Mouse (Mus musculus) frontal cortex, postnatal 25 days (tissue): ENCODE results near the gene Dmbt1.
A peak's percentile ranks its signal among the peaks of the same experiment; 100 is the strongest.
"Not testable (repeated sequence)": the region's sequence is repeated elsewhere in the genome, so short reads cannot be mapped to it uniquely, and the experiment has no call there.

Experiments used
- DNase-seq, 2 experiments: peaks; one replicate each; pipeline ENCODE4 v3.0.0; 2022; ENCODE audit warnings: low spot score in 2 of 2

Gene Dmbt1

DNA sequence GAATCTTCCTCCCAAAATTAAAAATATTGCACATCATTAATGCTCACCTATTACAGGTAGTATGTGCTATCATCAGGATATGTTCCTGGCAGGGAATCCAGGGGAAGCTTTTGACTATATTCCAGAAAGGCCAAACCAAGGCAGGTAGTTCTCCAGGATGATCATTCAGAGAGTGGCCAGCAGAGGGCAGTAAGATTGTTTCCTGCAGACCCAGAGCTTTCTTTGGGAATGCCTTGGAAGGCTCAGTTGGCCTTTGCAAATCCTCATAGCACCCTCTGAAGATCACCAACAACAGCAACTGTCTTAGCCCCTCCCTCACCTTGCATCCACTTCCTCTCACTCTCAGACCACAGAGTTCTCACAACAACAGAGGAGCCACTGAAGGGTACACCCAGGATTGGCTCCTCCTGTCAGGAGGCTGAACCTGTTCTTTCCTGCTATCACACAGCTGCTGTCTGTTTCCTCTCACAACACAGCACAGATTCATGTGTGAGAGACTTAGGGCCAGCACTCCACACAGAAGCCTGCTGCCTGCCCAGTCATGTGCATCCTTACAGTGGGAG, 23.0 kb downstream of the Dmbt1 start:
- DNase-seq = no peak

- DNase-seq = not testable (repeated sequence)
Measured at GRCm38 (mm10) chr7:131057918-131058317, 26.1 kb downstream of the Dmbt1 start.

GRCm38 (mm10) chr7:131059808-131060207, 28.0 kb downstream of the Dmbt1 start:
- not testable (repeated sequence) for DNase-seq

DNA sequence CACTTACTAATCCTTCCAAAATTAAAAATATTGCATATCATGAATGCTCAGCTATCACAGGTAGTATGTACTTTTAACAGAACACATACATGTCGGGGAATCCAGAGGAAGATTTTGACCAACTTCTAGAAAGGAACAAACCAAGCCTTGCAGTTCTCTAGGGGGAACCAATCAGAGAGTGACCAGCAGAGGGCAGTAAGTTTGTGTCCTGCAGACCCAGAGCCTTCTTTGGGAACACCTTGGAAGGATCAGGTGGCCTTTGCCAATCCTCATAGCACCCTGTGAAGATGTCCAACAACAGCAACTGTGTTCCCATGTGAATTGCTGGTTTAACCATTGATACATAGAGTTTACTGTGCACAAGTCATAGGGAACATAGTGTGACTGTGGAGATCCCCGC, 30.7 kb downstream of the Dmbt1 start:
- DNase-seq = no peak

DNA sequence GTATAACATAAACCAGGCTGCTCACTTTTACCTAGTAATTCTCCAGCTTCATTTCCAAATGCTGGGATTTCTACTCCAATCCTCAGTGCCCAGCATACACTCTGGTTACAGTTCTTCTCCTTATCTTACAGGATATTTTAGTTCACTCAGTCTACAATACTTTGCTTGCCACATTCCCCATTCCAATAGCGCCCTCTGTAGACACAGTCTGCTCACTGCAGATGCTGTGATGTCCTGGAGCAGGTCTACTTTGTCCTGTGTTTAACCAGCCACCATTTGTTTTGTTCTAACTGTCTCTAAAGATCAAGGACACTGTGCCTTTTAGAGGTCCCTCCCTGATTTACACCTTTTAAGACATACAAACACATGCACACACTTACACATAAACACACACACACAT, 36.3 kb downstream of the Dmbt1 start:
- DNase-seq = not testable (repeated sequence)

GRCm38 (mm10) chr7:131073476-131073875, 41.6 kb downstream of the Dmbt1 start:
- DNase-seq = not testable (repeated sequence)

- not testable (repeated sequence) for DNase-seq
Measured at GRCm38 (mm10) chr7:131074098-131074497, 42.2 kb downstream of the Dmbt1 start.

GRCm38 (mm10) chr7:131075956-131076355, 44.1 kb downstream of the Dmbt1 start:
- DNase-seq = peak in 1 of 2 experiments; percentile 9

DNA sequence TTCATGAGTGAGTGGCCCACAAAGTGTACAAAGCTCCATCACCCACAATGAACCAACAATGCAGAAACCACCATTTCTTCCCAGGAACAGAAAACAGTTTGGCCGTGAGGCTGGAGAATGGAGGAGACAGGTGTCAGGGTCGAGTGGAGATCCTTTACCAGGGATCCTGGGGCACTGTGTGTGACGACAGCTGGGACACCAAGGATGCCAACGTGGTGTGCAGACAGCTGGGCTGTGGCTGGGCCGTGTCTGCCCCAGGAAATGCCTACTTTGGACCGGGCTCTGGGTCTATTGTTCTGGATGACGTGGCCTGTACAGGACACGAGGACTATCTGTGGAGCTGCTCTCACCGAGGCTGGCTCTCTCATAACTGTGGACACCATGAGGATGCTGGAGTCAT, 50.5 kb downstream of the Dmbt1 start:
- DNase-seq = not testable (repeated sequence)

DNA sequence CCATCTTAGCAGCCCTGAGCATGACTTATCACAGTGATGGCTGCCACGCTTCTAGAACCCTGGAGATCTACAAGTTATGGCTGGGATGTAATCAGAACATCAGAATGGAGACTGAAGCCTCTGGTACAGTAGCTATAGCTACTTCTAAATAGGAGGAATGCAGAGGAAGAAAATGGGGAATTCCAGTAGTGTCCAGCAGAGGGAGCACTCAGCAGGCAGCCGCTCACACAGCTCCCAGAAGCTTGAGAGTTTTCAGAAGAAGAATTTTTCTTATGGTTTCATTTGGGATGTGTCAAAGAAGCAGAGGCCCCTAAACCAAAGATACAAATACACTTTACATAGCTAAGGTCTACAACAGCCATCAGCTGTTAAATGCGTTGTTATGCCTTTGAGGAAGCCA, 80.6 kb downstream of the Dmbt1 start:
- DNase-seq = peak; percentile 42 to 78

GRCm38 (mm10) chr7:131113676-131114075, 81.8 kb downstream of the Dmbt1 start:
- no peak for DNase-seq

- no peak for DNase-seq
Measured at GRCm38 (mm10) chr7:131114434-131114833, 82.6 kb downstream of the Dmbt1 start.

GRCm38 (mm10) chr7:131122210-131122807, 90.5 kb downstream of the Dmbt1 start:
- no peak for DNase-seq

GRCm38 (mm10) chr7:131130021-131130420, 98.2 kb downstream of the Dmbt1 start:
- DNase-seq = no peak

DNA sequence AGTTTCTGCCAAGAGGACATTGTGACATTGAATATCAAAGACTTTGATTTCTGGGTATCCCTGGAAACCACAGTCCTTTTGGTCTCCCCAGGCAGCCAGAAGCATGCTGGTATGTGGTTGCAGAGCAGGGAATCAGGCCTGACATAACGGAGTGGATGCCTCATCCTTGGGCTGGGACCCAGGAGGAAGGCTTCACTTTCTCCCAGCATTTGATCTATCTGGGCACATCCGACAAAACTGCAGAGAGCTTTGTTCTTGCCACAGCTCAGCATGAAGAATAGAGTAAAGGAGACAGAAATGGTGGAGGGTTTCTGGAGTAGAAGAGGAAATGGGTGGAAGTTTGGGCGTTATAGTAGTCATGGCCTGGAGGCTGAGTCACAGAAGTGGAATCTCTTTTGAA, 101.3 kb downstream of the Dmbt1 start:
- DNase-seq = no peak

GRCm38 (mm10) chr7:131146214-131146613, 114.4 kb downstream of the Dmbt1 start, which contains the start of gene 4933402N03Rik:
Gene 4933402N03Rik (minus strand): TSS chr7:131146314.
- DNase-seq = no peak

GRCm38 (mm10) chr7:131150179-131150578, 118.3 kb downstream of the Dmbt1 start:
- no peak for DNase-seq

DNA sequence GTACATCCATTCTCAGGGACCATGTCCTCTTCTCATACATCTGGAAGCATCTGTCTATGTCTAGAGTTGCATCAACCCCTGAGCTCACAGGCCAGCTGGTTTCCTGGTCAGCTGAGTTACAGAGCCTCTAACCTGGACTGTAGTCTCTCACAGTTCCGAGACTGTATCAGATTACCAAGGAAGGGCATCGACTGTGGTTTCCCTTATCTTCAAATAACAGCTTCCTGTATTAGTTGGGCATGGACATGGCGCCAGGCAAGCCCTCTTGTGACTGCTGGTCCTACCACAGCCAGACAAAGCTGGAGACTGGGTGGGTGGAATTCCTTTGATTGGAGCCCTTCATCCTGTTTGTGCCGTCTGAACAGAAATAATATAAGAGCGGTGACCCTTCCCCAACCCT, 121.2 kb downstream of the Dmbt1 start:
- DNase-seq = no peak

DNA sequence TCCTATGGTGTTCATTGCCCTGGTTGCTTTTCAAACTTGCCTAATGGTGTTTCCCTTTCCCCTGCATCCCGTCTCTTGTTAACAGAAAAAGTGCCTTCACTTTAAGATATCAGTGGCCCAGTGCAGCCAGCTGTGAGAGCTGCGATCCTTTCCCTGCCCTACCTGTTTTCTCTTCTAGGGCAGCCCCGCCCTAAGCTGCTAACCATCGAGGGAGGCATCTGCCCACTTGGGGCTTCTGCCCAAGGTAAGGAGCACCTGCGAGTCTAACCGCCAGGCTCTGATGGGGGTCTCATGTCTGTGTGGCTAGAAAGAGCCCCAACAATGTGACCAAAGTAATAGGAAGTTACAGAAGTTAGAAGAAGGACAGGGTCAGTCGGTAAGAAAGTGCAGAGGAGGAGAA, 130.4 kb downstream of the Dmbt1 start:
- no peak for DNase-seq

GRCm38 (mm10) chr7:131167771-131168170, 135.9 kb downstream of the Dmbt1 start:
- DNase-seq = no peak

DNA sequence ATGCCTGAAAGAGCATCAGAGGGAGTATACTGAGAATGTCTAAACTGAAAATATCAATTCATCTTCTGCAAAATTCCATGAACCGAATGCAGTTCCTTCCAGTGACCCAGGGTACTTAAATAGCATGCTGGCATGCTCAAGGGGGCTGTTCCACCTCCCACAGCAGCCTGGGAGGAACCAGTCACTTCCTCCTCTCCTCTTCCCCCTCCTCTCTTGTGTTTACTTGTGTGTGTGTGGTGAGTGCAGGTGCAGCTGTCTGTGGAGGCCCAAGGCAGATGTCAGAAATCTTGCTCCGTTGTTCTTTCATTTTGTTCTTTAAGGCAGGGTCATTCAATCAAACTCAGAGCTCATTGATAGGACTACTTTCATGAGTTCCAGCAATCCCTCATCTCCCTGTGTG, 137.2 kb downstream of the Dmbt1 start:
- DNase-seq = no peak
